Mouse (Mus musculus): ENCODE measurements around the gene Prss48.

DNA sequence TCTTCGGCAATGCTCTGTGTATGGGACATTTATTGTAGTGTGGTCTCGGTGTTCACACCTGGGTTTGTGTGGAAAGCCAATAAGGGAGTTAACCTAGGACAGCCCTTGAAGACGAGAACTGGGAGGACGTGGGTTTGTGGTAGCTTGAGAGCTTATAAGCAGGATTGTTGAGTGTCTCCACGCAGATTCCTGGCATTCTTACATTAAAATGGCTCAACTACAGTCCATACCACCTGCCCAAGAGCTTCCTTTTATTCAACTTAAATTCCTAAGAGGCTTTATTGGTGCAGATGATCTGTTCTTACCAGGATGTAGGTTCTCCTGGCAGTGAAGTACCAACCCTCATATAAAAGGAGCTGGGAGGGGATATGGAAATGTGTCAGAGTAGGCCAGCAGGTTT, 649 bp upstream of the Prss48 start:
- TF ChIP-seq CTCF (IDR thresholded peaks at IDR 0.05; ENCODE audit: low read depth): no peak
- TF ChIP-seq EP300 (IDR thresholded peaks at IDR 0.05; ENCODE audit: low read depth): no peak

Measured in liver, postnatal 0 days (tissue).